Mouse (Mus musculus) duodenum, adult 2 months (tissue): ENCODE data around the gene Kcnj5. TPM values are rescaled to one million over a fixed set of nuclear protein-coding genes. Genes with fewer than 3 reads are reported as not detected.

Experiments
- polyA plus RNA-seq: library from polyadenylated mRNA; depleted of rRNA; stranded (reverse); fragments of >200 nt; gene quantifications from 2 replicates; pipeline ENCODE4 v1.2.3, GENCODE M21; 2012; ENCODE audit warnings: low replicate concordance; rRNA removed

The Kcnj5 gene
- polyA plus RNA-seq, result 0.11 and 0.12 TPM in 2 replicates

GRCm38 (mm10) chr9:32344051-32344450 is at the start of gene Kcnj5:
TSS of gene Kcnj5 (minus strand) at chr9:32344350.

GRCm38 (mm10) chr9:32372202-32372601 is 28.1 kb upstream of the Kcnj5 start, which contains the start of gene Kcnj1:
TSS of gene Kcnj1 (plus strand) at chr9:32372493.

Other genes with a start within 250 kb of the Kcnj5 start
- 7.6 and 9.9 TPM in 2 replicates for gene Arhgap32, start 228.2 kb downstream of the Kcnj5 start, polyA plus RNA-seq
- gene Kcnj1, start 28.1 kb upstream of the Kcnj5 start, polyA plus RNA-seq, result not detected in 2 replicates
- gene Fli1, start 198.5 kb upstream of the Kcnj5 start, polyA plus RNA-seq, result 1.0 and 1.5 TPM in 2 replicates